Mouse (Mus musculus) erythroblast, embryonic 14.5 days (primary cell): ENCODE results near the gene Pecr.

Experiments
- GATA1 ChIP-seq: IDR thresholded peaks from 2 replicates; pipeline ENCODE4 v1.6.1; 2012; ENCODE audit warnings: low read length, inconsistent platforms, mixed read lengths
- TAL1 ChIP-seq: IDR thresholded peaks from 3 replicates; pipeline ENCODE4 v1.6.1; 2012; ENCODE audit warnings: low read length, inconsistent platforms, mixed read lengths

DNA sequence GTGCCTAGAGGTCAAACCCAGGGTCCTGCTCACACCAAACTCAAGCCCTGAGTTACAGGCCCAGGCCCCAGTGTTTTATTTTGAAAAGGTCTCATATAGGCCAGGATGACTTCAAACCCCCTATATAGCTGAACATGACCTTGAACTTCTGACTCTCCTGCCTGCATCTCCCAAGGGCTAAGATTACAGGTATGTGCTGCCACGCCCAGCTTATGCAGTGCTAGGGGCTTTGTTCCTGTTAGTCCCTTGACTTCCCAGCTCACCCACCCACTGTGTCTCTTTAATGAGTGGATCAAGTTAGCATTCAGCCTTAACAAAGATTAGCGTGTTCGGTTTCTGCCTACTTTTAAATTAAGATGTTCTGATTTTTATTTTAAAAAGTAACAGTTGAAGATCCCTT is 70.2 kb downstream of the Pecr start:
- TF ChIP-seq GATA1 (no peak), TAL1 (no peak)
